Mouse (Mus musculus): ENCODE results near the gene Kcnh4. TPM values are rescaled to one million over a fixed set of nuclear protein-coding genes. Genes with fewer than 3 reads are reported as not detected.

Gene Kcnh4
- total RNA-seq, 2 experiments from 2014 or later: 1.8 to 2.8 TPM

- H3K27ac ChIP-seq: peak overlapping the region; percentile 87
- DNase-seq (ENCODE audit: low spot score in 2 of 2): no peak
These were observed 39.4 kb downstream of the Kcnh4 start for GRCm38 (mm10) chr11:100720345-100720744.

GRCm38 (mm10) chr11:100719893-100720292 lies 39.8 kb downstream of the Kcnh4 start:
- H3K27ac ChIP-seq: peak overlapping the region; percentile 87
- no peak for TF ChIP-seq CTCF (conservative IDR thresholded peaks at IDR 0.05)
- no peak for DNase-seq (ENCODE audit: low spot score in 2 of 2)
- no peak overlapping the region for H3K4me3 ChIP-seq

More at GRCm38 (mm10) chr11:100720345-100720744, 39.4 kb downstream of the Kcnh4 start:
- TF ChIP-seq CTCF (conservative IDR thresholded peaks at IDR 0.05): no peak
- no peak overlapping the region for H3K4me3 ChIP-seq

DNA sequence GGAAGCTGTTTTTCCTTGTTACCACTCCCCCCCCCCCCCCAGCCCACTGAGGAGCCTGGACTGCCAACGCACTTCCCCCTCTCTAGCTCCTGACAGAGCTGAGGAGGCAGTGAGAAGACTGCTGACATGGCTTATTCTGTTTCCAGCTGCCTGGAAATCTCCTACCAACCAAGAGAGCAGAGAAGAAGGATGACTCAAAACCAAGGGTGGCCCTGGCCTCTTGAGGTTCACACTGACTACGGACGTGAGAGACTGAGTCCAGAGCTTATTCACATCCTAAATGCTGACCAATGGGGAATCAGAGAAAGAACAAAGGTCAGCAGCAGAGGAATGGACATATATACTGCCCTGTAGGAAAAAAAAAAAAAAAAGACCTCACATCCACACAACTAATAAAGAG lies 40.4 kb downstream of the Kcnh4 start:
- TF ChIP-seq CTCF (conservative IDR thresholded peaks at IDR 0.05): no peak
- Histone ChIP-seq H3K4me3 (no peak overlapping the region), H3K27ac (peak overlapping the region; percentile 87)
- no peak for DNase-seq (ENCODE audit: low spot score in 2 of 2)

DNA sequence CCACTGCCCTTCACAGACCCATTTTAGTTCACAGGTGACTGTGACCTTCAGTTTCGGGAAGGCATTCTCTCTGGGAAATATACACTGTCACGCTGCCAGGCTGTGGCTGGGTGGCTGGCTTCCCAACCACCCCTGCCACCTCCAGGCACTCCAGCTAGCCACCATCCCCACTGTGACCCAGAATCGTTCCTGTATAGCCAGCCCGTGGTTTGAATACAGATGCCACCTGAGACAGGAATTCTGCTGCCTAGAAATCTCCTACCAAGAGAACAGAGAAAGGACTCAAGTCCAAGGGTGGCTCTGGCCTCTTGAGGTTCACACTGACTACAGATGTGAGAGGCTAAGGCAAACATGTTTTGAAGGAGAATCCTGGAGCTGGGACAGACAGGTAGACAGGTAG lies 40.9 kb downstream of the Kcnh4 start:
- TF ChIP-seq CTCF (conservative IDR thresholded peaks at IDR 0.05): no peak
- Histone ChIP-seq H3K4me3 (no peak overlapping the region), H3K27ac (peak overlapping the region; percentile 87; the same call in 1 of the 2 replicates)
- no peak for DNase-seq (ENCODE audit: low spot score in 2 of 2)

DNA sequence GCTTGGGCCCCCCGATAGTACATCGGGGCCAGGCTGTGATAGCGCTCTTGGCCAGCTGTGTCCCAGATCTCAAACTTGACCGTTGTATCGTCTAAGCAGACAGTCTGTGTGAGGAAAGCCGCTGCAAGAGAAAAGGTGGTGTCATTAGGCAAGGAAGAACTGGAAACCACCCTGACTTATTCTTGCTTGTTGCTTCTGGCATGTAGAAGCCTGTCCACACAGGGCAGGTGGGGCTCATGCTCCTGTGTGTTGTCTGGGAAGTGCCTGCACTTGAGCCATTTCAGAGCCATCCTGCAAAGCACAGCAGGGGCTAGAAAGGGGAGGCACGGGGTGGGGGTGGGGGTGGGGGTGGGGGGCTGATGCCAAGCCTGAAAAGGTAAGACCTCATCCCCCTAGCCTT lies 41.3 kb downstream of the Kcnh4 start:
- no peak for DNase-seq (ENCODE audit: low spot score in 2 of 2)
- H3K27ac ChIP-seq: peak overlapping the region; percentile 87; the same call in 1 of the 2 replicates
- no peak overlapping the region for H3K4me3 ChIP-seq
- TF ChIP-seq CTCF (conservative IDR thresholded peaks at IDR 0.05): no peak

- no peak for TF ChIP-seq CTCF (conservative IDR thresholded peaks at IDR 0.05)
- peak overlapping the region; percentile 78; the same call in 1 of the 2 replicates for H3K27ac ChIP-seq
- DNase-seq (ENCODE audit: low spot score in 2 of 2): no peak
- no peak overlapping the region for H3K4me3 ChIP-seq
These were observed 43.1 kb downstream of the Kcnh4 start for GRCm38 (mm10) chr11:100716649-100717048.

- DNase-seq (ENCODE audit: low spot score in 2 of 2): peak in 1 of 2 experiments; percentile 50
- Histone ChIP-seq H3K4me3 (no peak overlapping the region), H3K27ac (peak overlapping the region; percentile 78)
- no peak; the same call in 1 of the 2 replicates for TF ChIP-seq CTCF (conservative IDR thresholded peaks at IDR 0.05)
These were observed 44.8 kb downstream of the Kcnh4 start for GRCm38 (mm10) chr11:100714948-100715347.

- H3K27ac ChIP-seq: peak overlapping the region; percentile 78
- H3K4me3 ChIP-seq: no peak overlapping the region; the same call in 1 of the 2 replicates
- peak; percentile 70 to 79 for DNase-seq (ENCODE audit: low spot score in 2 of 2)
- TF ChIP-seq CTCF (conservative IDR thresholded peaks at IDR 0.05): peak; percentile 95
These were observed 45.2 kb downstream of the Kcnh4 start for GRCm38 (mm10) chr11:100714534-100714915.

DNA sequence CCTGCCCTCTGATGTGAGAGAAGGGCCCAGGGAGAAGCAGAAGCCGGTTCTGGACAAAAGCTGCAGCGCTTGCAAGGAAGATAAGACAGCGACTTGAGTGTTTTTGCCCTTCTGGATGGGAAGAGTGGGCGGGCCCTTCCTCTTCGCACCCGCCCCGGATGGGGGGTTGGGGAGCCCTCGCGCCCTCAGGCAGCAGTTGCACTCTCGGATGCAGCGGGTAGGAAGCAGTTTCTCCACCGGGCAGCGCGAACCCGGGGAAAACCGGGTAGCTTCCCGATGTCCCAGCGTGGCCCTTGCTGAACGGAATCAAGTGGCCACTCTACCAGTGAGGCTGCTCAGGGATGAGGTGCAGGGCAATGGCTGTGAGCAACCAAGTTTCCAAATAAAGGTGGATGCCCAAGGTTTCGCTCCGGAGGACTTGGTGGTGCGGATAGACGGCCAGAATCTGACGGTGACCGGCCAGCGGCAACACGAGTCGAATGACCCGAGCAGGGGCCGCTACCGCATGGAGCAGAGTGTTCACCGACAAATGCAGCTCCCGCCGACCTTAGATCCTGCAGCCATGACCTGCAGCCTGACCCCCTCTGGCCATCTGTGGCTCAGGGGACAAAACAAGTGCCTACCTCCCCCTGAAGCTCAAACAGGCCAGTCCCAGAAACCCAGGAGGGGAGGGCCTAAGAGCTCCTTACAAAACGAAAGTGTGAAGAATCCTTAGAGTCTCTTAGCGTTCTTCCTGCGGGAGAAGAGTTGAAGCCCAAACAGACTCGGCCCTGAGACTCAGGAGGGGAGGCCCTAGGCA lies 45.8 kb downstream of the Kcnh4 start, which contains the start of gene Hspb9:
Gene Hspb9, plus strand, starts transcription at position 116 of the 799 bp plus-strand sequence.
- no peak for TF ChIP-seq CTCF (conservative IDR thresholded peaks at IDR 0.05)
- Histone ChIP-seq H3K27ac (peak within 1 kb of the TSS; percentile 78), H3K4me3 (peak within 1 kb of the TSS; percentile 3; the same call in 1 of the 2 replicates)
- DNase-seq (ENCODE audit: low spot score in 2 of 2): no peak

- H3K4me3 ChIP-seq: no peak overlapping the region
- H3K27ac ChIP-seq: peak overlapping the region; percentile 78; the same call in 1 of the 2 replicates
- no peak for DNase-seq (ENCODE audit: low spot score in 2 of 2)
- TF ChIP-seq CTCF (conservative IDR thresholded peaks at IDR 0.05): no peak
These were observed 46.6 kb downstream of the Kcnh4 start for GRCm38 (mm10) chr11:100713174-100713573.

DNA sequence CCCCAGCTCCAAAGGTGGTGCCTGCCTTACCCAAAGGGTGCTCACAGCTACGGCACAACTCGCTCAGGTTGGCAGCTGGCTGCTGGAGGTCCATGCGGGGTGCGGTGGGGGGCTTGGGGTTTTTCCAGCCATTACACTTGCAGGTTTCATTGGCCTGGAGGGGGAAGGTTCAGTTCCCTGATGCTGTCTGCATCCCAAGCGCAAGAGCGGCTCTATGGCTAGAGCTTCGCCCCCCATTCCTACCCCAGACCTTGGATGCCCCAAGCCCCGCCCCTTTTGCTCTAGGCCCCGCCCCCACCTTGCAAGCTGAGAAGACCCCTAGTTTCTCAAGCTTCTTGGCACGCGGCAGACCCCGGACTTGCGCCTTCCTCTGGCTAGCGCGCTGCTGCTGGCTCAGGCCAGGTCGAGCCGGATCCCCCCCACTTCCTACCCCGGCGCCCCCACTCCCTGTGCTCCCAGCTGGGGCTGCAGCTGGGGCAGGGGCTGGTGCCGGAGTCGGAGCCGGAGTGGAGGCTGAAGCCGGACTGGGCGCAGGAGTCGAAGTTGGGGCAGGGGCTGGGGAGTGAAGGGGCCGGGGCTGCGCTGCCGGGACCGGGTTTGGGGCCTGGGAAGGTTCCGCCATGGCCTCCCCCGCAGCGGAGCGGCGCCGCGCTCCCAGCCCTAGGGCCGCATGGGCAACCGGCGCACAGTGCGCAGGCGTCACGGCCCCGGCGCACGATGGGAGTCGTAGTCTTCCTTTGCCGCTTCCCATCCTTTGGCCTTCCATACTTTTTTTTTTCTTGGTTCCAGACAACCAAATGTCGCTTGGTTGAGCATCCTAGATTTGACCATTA lies 47.7 kb downstream of the Kcnh4 start, which contains the start of gene Kat2a:
Gene Kat2a, minus strand, starts transcription at position 683 of the 833 bp plus-strand sequence.
- H3K4me3 ChIP-seq: peak within 1 kb of the TSS; percentile 76
- peak within 1 kb of the TSS; percentile 92 for H3K27ac ChIP-seq
- peak; percentile 83 to 88 for DNase-seq (ENCODE audit: low spot score in 2 of 2)
- no peak for TF ChIP-seq CTCF (conservative IDR thresholded peaks at IDR 0.05)

GRCm38 (mm10) chr11:100710977-100711376 lies 48.8 kb downstream of the Kcnh4 start:
- no peak for TF ChIP-seq CTCF (conservative IDR thresholded peaks at IDR 0.05)
- H3K27ac ChIP-seq: no peak overlapping the region
- no peak for DNase-seq (ENCODE audit: low spot score in 2 of 2)
- peak overlapping the region; percentile 76 for H3K4me3 ChIP-seq

DNA sequence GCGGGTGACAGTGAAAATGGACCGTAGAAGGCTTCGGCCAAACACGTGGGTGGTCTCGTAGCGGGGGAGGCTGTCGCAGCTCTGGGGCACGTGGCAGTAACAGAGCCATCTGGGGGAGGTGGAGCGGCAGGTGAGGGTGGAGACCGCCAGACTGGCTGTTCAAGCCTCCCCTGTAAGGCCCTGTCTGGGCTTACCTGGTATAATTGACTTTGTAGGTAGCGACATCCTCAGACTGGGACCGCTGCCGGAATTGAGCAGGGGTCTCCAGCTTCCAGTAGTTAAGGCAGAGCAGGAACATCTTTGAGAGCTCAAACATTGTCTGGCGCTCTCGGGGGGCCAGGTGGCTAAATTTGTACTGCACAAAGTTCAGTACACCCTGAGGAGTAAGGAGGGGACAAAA lies 49.2 kb downstream of the Kcnh4 start:
- no peak overlapping the region for H3K4me3 ChIP-seq
- TF ChIP-seq CTCF (conservative IDR thresholded peaks at IDR 0.05): no peak
- no peak for DNase-seq (ENCODE audit: low spot score in 2 of 2)

More for the DNA sequence above, 49.2 kb downstream of the Kcnh4 start:
- no peak overlapping the region for H3K27ac ChIP-seq

Data from layer of hippocampus, adult 2 months (tissue).